Mouse (Mus musculus) midbrain, postnatal 0 days (tissue): ENCODE results near the gene Apex1. TPM values are rescaled to one million over a fixed set of nuclear protein-coding genes. Genes with fewer than 3 reads are reported as not detected.

Experiments
- ATAC-seq: fragments of 200-750 bp; cut with Nextera tagmentation; 2 replicates; pipeline ENCODE4 v1.8.0; 2017; ENCODE audit warnings: moderate number of reproducible peaks, mild to moderate bottlenecking, moderate TSS enrichment, moderate library complexity; ENCODE audit not compliant: low FRiP score
- DNase-seq: peaks from one replicate; pipeline ENCODE4 v3.0.0-alpha.2; 2015; ENCODE audit warnings: low spot score
- H3K27ac ChIP-seq: fragments of 300-500 bp; sonication (generic); 2 replicates; pipeline ENCODE4 v1.5.1; 2014; ENCODE audit warnings: low read depth, mild to moderate bottlenecking, low read length, mixed read lengths
- H3K27me3 ChIP-seq: fragments of 300-500 bp; sonication (generic); 2 replicates; pipeline ENCODE4 v1.6.1; 2014; ENCODE audit warnings: low read length, control low read depth, mixed read lengths; ENCODE audit not compliant: insufficient read depth
- H3K36me3 ChIP-seq: fragments of 300-500 bp; sonication (generic); 2 replicates; pipeline ENCODE4 v1.6.1; 2014; ENCODE audit warnings: low read length, control low read depth, mixed read lengths; ENCODE audit not compliant: insufficient read depth
- H3K4me1 ChIP-seq: fragments of 300-500 bp; sonication (generic); 2 replicates; pipeline ENCODE4 v1.6.1; 2014; ENCODE audit warnings: mild to moderate bottlenecking, control low read depth, antibody characterized with exemption, low read length, mixed read lengths; ENCODE audit not compliant: insufficient read depth
- H3K4me2 ChIP-seq: fragments of 300-500 bp; sonication (generic); 2 replicates; pipeline ENCODE4 v1.6.1; 2014; ENCODE audit warnings: low read depth, mild to moderate bottlenecking, low read length, mixed read lengths; ENCODE audit not compliant: poor library complexity, severe bottlenecking
- H3K4me3 ChIP-seq: fragments of 300-500 bp; sonication (generic); 2 replicates; pipeline ENCODE4 v1.5.1; 2014; ENCODE audit warnings: low read depth, mild to moderate bottlenecking, low read length, moderate library complexity
- H3K9ac ChIP-seq: fragments of 300-500 bp; sonication (generic); replicated peaks from 2 replicates; pipeline ENCODE4 v1.6.1; 2014; ENCODE audit warnings: mild to moderate bottlenecking, low read length, moderate library complexity, mixed read lengths; ENCODE audit not compliant: poor library complexity, severe bottlenecking
- H3K9me3 ChIP-seq: fragments of 300-500 bp; sonication (generic); 2 replicates; pipeline ENCODE4 v1.6.1; 2016; ENCODE audit warnings: low read length, control low read depth
- CTCF ChIP-seq: IDR thresholded peaks from 2 replicates; pipeline ENCODE4 v1.5.1; 2016; ENCODE audit warnings: antibody characterized with exemption, mild to moderate bottlenecking
- WGBS: fragments of 180-500 bp; shearing (Covaris S2); extraction: QIAGEN DNeasy Blood & Tissue Kit; methylation state at CpG from one replicate; pipeline ENCODE4 v1.1.7; 2014; 5-methylcytosine and 5-hydroxymethylcytosine counted together
- polyA plus RNA-seq: library from polyadenylated mRNA; unstranded; fragments of >200 nt; fragmentation: Nextera tagmentation; extraction: Ambion mirVana; gene quantifications from 2 replicates; pipeline ENCODE4 v1.2.1, GENCODE M21; 2015
- total RNA-seq: library from RNA; depleted of rRNA; stranded (reverse); fragments of >200 nt; gene quantifications from 2 replicates; pipeline ENCODE4 v1.2.3, GENCODE M21; 2014; rRNA removed

Gene Apex1
- total and polyA plus RNA-seq, 2 experiments from 2014 or later, result 79.9 to 150 TPM

DNA sequence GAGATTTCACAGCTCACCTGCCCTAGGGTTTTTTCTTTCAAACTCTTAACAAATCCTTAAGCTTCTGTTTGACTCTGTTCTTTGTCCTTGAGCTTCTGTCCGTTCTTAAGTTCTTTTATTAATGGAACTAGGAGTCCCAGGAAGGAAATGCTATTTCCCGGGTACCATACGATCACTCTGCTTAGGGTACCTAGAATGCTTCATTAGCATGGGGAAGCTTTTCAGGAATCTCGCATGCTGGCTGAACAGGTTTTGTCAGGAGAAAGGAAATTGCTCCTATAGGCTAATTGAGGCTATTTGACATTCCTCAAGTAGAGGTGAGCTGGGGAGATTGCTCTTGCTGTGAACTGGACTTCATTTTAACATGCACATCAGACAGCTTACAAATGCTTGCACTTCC lies 48.9 kb downstream of the Apex1 start:
- no peak for ATAC-seq
- H3K36me3 ChIP-seq, result no peaks in the 10 kb centered on the region
- DNase-seq, result no peak
- H3K9me3 ChIP-seq, result no peaks in the 10 kb centered on the region
- no peaks in the 10 kb centered on the region for H3K27me3 ChIP-seq
- H3K9ac ChIP-seq, result no peak overlapping the region
- H3K27ac ChIP-seq, result no peak overlapping the region
- H3K4me1 ChIP-seq, result no peaks in the 10 kb centered on the region; the same call in 1 of the 2 replicates
- no peak overlapping the region for H3K4me3 ChIP-seq
- TF ChIP-seq CTCF, result no peak
- no peak overlapping the region for H3K4me2 ChIP-seq
- 39% methylated on average over 4 of the region's 4 CpGs for WGBS

DNA sequence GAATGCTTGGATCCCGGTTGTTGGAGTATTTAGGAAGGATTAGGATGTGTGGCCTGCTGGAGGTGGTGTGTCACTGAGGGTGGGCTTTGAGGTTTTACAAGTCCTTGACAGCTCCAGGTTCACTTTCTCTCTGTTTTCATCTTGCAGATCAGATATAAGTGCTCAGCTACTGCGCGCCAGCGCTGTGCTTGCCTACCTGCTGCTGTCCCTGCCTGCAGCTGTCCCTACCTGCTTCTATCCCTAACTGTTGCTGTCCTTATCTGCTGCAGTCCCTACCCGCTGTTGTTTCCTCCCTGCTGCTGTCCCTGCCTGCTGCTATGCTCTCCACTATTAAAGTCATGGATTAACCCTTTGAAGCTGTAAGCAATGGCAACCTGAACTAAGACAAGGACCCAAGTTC lies 50.2 kb downstream of the Apex1 start:
- 47% methylated on average over 5 of the region's 5 CpGs for WGBS
- ATAC-seq (no peak), DNase-seq (no peak)
- no peaks in the 10 kb centered on the region; the same call in 1 of the 2 replicates for H3K4me1 ChIP-seq
- no peak for TF ChIP-seq CTCF
- H3K36me3 ChIP-seq, result no peaks in the 10 kb centered on the region
- H3K4me2 ChIP-seq, result no peak overlapping the region
- H3K4me3 ChIP-seq, result no peak overlapping the region
- H3K27me3 ChIP-seq, result no peaks in the 10 kb centered on the region
- no peaks in the 10 kb centered on the region for H3K9me3 ChIP-seq
- H3K9ac ChIP-seq, result no peak overlapping the region
- H3K27ac ChIP-seq, result no peak overlapping the region

DNA sequence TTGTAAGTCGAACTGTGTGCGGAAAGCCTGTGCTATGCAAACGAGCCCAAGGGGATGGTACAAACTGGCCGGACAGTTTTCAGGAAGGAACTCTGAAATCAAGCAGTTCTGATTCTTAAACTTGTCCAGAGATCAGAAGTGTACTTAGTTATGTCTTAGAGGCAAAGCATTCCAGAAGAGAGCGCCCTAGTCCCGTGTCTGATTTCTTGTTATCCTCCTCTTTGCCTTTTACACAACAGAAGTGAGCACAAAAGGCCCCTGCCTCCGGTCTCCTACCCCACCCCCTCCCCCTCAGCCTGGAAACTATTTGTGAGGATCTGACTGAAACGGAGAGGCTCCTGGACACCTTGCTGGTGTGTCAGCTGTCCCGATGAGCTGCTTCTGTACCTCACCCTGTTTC lies 51.9 kb downstream of the Apex1 start:
- H3K36me3 ChIP-seq, result no peaks in the 10 kb centered on the region
- H3K9me3 ChIP-seq, result no peaks in the 10 kb centered on the region
- H3K9ac ChIP-seq, result no peak overlapping the region
- ATAC-seq, result no peak
- DNase-seq, result peak; percentile 21
- no peaks in the 10 kb centered on the region; the same call in 1 of the 2 replicates for H3K4me1 ChIP-seq
- H3K27me3 ChIP-seq, result no peaks in the 10 kb centered on the region
- H3K4me2 ChIP-seq, result no peak overlapping the region
- 13% methylated on average over 9 of the region's 9 CpGs for WGBS
- peak; percentile 42 for TF ChIP-seq CTCF
- H3K27ac ChIP-seq, result no peak overlapping the region
- H3K4me3 ChIP-seq, result no peak overlapping the region

Other genes starting within 250 kb of the Apex1 start
- not detected in 2 replicates for gene Olfr747, start 231.8 kb upstream of the Apex1 start, total RNA-seq
- not detected in 2 replicates for gene Olfr747, start 231.8 kb upstream of the Apex1 start, polyA plus RNA-seq
- gene Olfr748, start 217.6 kb upstream of the Apex1 start, total RNA-seq, result not detected in 2 replicates
- not detected in 2 replicates for gene Olfr748, start 217.6 kb upstream of the Apex1 start, polyA plus RNA-seq
- gene Olfr749, start 179.9 kb upstream of the Apex1 start, total RNA-seq, result not detected in 2 replicates
- gene Olfr749, start 179.9 kb upstream of the Apex1 start, polyA plus RNA-seq, result not detected in 2 replicates
- 83.9 and 109 TPM in 2 replicates for gene Ttc5, start 139.4 kb upstream of the Apex1 start, total RNA-seq
- 93.1 and 97.8 TPM in 2 replicates for gene Ttc5, start 139.4 kb upstream of the Apex1 start, polyA plus RNA-seq
- not detected in 2 replicates for gene Ccnb1ip1, start 117.2 kb upstream of the Apex1 start, total RNA-seq
- gene Ccnb1ip1, start 117.2 kb upstream of the Apex1 start, polyA plus RNA-seq, result not detected in 2 replicates
- gene Parp2, start 117.1 kb upstream of the Apex1 start, total RNA-seq, result 16.3 and 23.5 TPM in 2 replicates
- 30.7 and 32.7 TPM in 2 replicates for gene Parp2, start 117.1 kb upstream of the Apex1 start, polyA plus RNA-seq
- 4.9 and 7.2 TPM in 2 replicates for gene Tep1, start 54.4 kb upstream of the Apex1 start, total RNA-seq
- 1.9 and 2.2 TPM in 2 replicates for gene Tep1, start 54.4 kb upstream of the Apex1 start, polyA plus RNA-seq
- 3.8 and 5.0 TPM in 2 replicates for gene Klhl33, start 27.5 kb upstream of the Apex1 start, total RNA-seq
- 2.4 and 2.9 TPM in 2 replicates for gene Klhl33, start 27.5 kb upstream of the Apex1 start, polyA plus RNA-seq
- 43.7 and 83.3 TPM in 2 replicates for gene Osgep, start 75 bp upstream of the Apex1 start, total RNA-seq
- gene Osgep, start 75 bp upstream of the Apex1 start, polyA plus RNA-seq, result 64.9 and 70.4 TPM in 2 replicates
- 65.4 and 105 TPM in 2 replicates for gene Pip4p1, start 5.9 kb downstream of the Apex1 start, total RNA-seq
- 98.4 and 99.4 TPM in 2 replicates for gene Pip4p1, start 5.9 kb downstream of the Apex1 start, polyA plus RNA-seq
- 18.8 and 35.9 TPM in 2 replicates for gene Pnp, start 6.1 kb downstream of the Apex1 start, total RNA-seq
- 12.5 and 14.4 TPM in 2 replicates for gene Pnp, start 6.1 kb downstream of the Apex1 start, polyA plus RNA-seq
- gene Gm49342, start 19.5 kb downstream of the Apex1 start, total RNA-seq, result 0.82 and 8.3 TPM in 2 replicates
- gene Gm49342, start 19.5 kb downstream of the Apex1 start, polyA plus RNA-seq, result 0.70 and 0.75 TPM in 2 replicates
- gene Pnp2, start 31.0 kb downstream of the Apex1 start, total RNA-seq, result 1.1 and 1.4 TPM in 2 replicates
- 1.4 and 1.8 TPM in 2 replicates for gene Pnp2, start 31.0 kb downstream of the Apex1 start, polyA plus RNA-seq
- not detected in 2 replicates for gene Rnase10, start 82.8 kb downstream of the Apex1 start, total RNA-seq
- 0.13 TPM in 1 of 2 replicates, not detected in the other for gene Rnase10, start 82.8 kb downstream of the Apex1 start, polyA plus RNA-seq
- not detected in 2 replicates for gene Rnase9, start 116.9 kb downstream of the Apex1 start, total RNA-seq
- not detected in 2 replicates for gene Rnase9, start 116.9 kb downstream of the Apex1 start, polyA plus RNA-seq
- not detected in 2 replicates for gene Rnase11, start 125.2 kb downstream of the Apex1 start, total RNA-seq
- not detected in 2 replicates for gene Rnase11, start 125.2 kb downstream of the Apex1 start, polyA plus RNA-seq
- gene Rnase12, start 132.7 kb downstream of the Apex1 start, total RNA-seq, result not detected in 2 replicates
- not detected in 2 replicates for gene Rnase12, start 132.7 kb downstream of the Apex1 start, polyA plus RNA-seq
- 0.66 TPM in 1 of 2 replicates, not detected in the other for gene Olfr750, start 149.5 kb downstream of the Apex1 start, total RNA-seq
- gene Olfr750, start 149.5 kb downstream of the Apex1 start, polyA plus RNA-seq, result 0.02 and 0.07 TPM in 2 replicates
- 27.2 and 29.3 TPM in 2 replicates for gene Rnase4, start 166.1 kb downstream of the Apex1 start, total RNA-seq
- gene Rnase4, start 166.1 kb downstream of the Apex1 start, polyA plus RNA-seq, result 14.9 and 15.1 TPM in 2 replicates
- 2.1 and 3.2 TPM in 2 replicates for gene Ang, start 166.2 kb downstream of the Apex1 start, total RNA-seq
- 2.3 and 3.3 TPM in 2 replicates for gene Ang, start 166.2 kb downstream of the Apex1 start, polyA plus RNA-seq
- gene Eddm3b, start 189.5 kb downstream of the Apex1 start, total RNA-seq, result not detected in 2 replicates
- gene Eddm3b, start 189.5 kb downstream of the Apex1 start, polyA plus RNA-seq, result 0.11 TPM in 1 of 2 replicates, not detected in the other
- gene Rnase6, start 198.9 kb downstream of the Apex1 start, total RNA-seq, result 1.3 and 2.5 TPM in 2 replicates
- gene Rnase6, start 198.9 kb downstream of the Apex1 start, polyA plus RNA-seq, result 1.9 and 2.5 TPM in 2 replicates
- 1.0 TPM in 1 of 2 replicates, not detected in the other for gene Rnase1, start 221.8 kb downstream of the Apex1 start, total RNA-seq
- gene Rnase1, start 221.8 kb downstream of the Apex1 start, polyA plus RNA-seq, result 0.34 and 0.78 TPM in 2 replicates
- gene Rnase2b, start 237.3 kb downstream of the Apex1 start, total RNA-seq, result not detected in 2 replicates
- gene Rnase2b, start 237.3 kb downstream of the Apex1 start, polyA plus RNA-seq, result not detected in 2 replicates